26 mouse cellular contexts compared by ENCODE assay signal in the genomic region with DNA sequence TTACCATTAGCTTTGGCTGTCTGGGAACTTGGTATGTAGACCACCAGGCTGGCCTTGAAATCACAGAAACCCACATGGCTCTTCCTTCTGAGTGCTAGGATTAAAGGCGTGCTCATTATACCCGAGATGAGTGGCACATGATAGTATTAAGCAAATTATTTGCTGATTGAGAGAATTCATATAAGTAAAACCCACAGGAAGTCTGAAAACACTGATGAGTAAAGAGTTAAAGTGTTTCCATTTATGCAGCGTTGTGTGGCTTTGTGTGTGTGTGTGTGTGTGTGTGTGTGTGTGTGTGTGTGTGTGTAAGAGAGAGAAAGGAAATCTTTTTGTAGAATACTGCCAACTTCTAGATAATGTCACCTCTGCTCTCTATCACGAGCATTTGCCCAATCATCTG.
"Had no signal": no experiment of that assay in that cellular context is flagged by ENCODE, and none has a peak within 500 bp of the region (broad histone marks: within the 10 kb centered on the region; RNA-seq: fewer than 3 reads in every experiment).

No protein-coding gene starts in this region.

- H3K27ac ChIP-seq: gastrocnemius, adult 2 months; heart, adult 2 months; hindbrain, embryonic 10.5 days; hindbrain, embryonic 12.5 days; hindbrain, embryonic 14.5 days; kidney, embryonic 15.5 days; kidney, postnatal 0 days; limb, embryonic 13.5 days; limb, embryonic 15.5 days; liver, embryonic 12.5 days; liver, embryonic 14.5 days had no signal

- ATAC-seq: hindbrain, embryonic 16.5 days; intestine, embryonic 16.5 days; liver, embryonic 12.5 days had no signal

- H3K4me2 ChIP-seq: heart, embryonic 12.5 days; hindbrain, embryonic 12.5 days; hindbrain, embryonic 14.5 days; kidney, embryonic 15.5 days; limb, embryonic 13.5 days; limb, embryonic 15.5 days; liver, embryonic 12.5 days had no signal

- H3K9me3 ChIP-seq: heart, embryonic 12.5 days; hindbrain, embryonic 10.5 days; hindbrain, embryonic 12.5 days; kidney, embryonic 15.5 days; limb, embryonic 13.5 days; limb, embryonic 15.5 days; liver, embryonic 12.5 days had no signal

- H3K9ac ChIP-seq: heart, embryonic 12.5 days; hindbrain, embryonic 12.5 days; hindbrain, embryonic 14.5 days; kidney, embryonic 15.5 days; limb, embryonic 13.5 days; limb, embryonic 15.5 days; liver, embryonic 12.5 days; liver, embryonic 14.5 days had no signal

- H3K27me3 ChIP-seq: heart, embryonic 12.5 days; hindbrain, embryonic 12.5 days; kidney, embryonic 15.5 days; limb, embryonic 13.5 days; limb, embryonic 15.5 days; liver, embryonic 12.5 days had no signal

- DNase-seq: gastrocnemius, adult 2 months; gastrocnemius, postnatal 10 days; gastrocnemius, postnatal 25 days; heart, adult 2 months; heart, postnatal 10 days; heart, postnatal 4 days; kidney, adult 11 months; kidney, adult 2 months; kidney, adult 9 months; kidney, postnatal 14 days; kidney, postnatal 36 days; layer of hippocampus, adult 9-11 months; layer of hippocampus, postnatal 36 days; left cerebral cortex, postnatal 4 days had no signal

- H3K4me3 ChIP-seq: gastrocnemius, adult 2 months; heart, adult 2 months; heart, embryonic 12.5 days; hindbrain, embryonic 10.5 days; hindbrain, embryonic 12.5 days; kidney, embryonic 15.5 days; limb, embryonic 13.5 days; limb, embryonic 15.5 days; liver, embryonic 12.5 days had no signal
